Mouse (Mus musculus) liver, embryonic 12.5 days (tissue): ENCODE measurements at regions not wholly inside any gene's neighbourhood (a gene's known extent, or its start where the extent isn't known, plus 50 kb on each side); places are given as distances from the start of the nearest gene placed in this dataset.

Source experiments
- ATAC-seq: fragments of 200-750 bp; cut with Nextera tagmentation; 2 replicates; pipeline ENCODE4 v1.8.0; 2017; ENCODE audit warnings: moderate number of reproducible peaks, mild to moderate bottlenecking, moderate library complexity
- H3K27ac ChIP-seq: fragments of 300-500 bp; sonication (generic); 2 replicates; pipeline ENCODE4 v1.5.1; 2016; ENCODE audit warnings: mild to moderate bottlenecking
- H3K27me3 ChIP-seq: fragments of 300-500 bp; sonication (generic); replicated peaks from 2 replicates; pipeline ENCODE4 v1.6.1; 2016; ENCODE audit warnings: mild to moderate bottlenecking, moderate library complexity
- H3K36me3 ChIP-seq: fragments of 300-500 bp; sonication (generic); 2 replicates; pipeline ENCODE4 v1.6.1; 2016; ENCODE audit warnings: mild to moderate bottlenecking, moderate library complexity
- H3K4me1 ChIP-seq: fragments of 300-500 bp; sonication (generic); 2 replicates; pipeline ENCODE4 v1.6.1; 2016
- H3K4me2 ChIP-seq: fragments of 300-500 bp; sonication (generic); 2 replicates; pipeline ENCODE4 v1.6.1; 2016; ENCODE audit warnings: mild to moderate bottlenecking, moderate library complexity
- H3K4me3 ChIP-seq: fragments of 300-500 bp; sonication (generic); 2 replicates; pipeline ENCODE4 v1.5.1; 2016; ENCODE audit warnings: mild to moderate bottlenecking, moderate library complexity
- H3K9ac ChIP-seq: fragments of 300-500 bp; sonication (generic); 2 replicates; pipeline ENCODE4 v1.6.1; 2016; ENCODE audit warnings: mild to moderate bottlenecking, moderate library complexity
- H3K9me3 ChIP-seq: fragments of 300-500 bp; sonication (generic); replicated peaks from 2 replicates; pipeline ENCODE4 v1.6.1; 2016; ENCODE audit warnings: mild to moderate bottlenecking, moderate library complexity
- WGBS: fragments of 180-500 bp; shearing (Covaris S2); methylation state at CpG from one replicate; pipeline ENCODE4 v1.1.7; 2016; ENCODE audit not compliant: insufficient replicate concordance; 5-methylcytosine and 5-hydroxymethylcytosine counted together

DNA sequence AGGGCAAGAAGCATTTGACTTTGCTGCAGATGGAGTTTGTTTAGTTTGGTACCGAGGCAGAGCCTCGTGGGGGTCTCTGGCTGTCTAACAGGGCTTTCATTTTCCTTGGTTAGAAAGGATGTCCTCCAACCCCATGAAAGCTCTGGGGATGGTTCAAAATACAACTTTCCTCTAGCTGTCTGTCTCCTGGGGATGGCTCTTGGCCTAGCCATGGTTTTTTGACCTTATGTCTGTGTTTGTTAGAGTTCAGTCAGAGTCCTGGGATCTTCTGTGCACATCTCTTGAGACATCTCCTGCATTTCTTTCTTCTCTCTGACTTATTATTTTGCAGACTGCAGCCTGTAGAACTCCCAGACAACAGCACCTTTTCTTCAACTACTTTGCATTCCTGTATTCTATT is 186.6 kb upstream of the Gm11042 start:
- no peak overlapping the region for H3K4me3 ChIP-seq
- H3K27me3 ChIP-seq: no peaks in the 10 kb centered on the region
- H3K4me1 ChIP-seq: no peaks in the 10 kb centered on the region
- no peaks in the 10 kb centered on the region for H3K9me3 ChIP-seq
- H3K36me3 ChIP-seq: no peaks in the 10 kb centered on the region
- 65% methylated on average over 2 of the region's 2 CpGs for WGBS
- no peak overlapping the region for H3K4me2 ChIP-seq
- no peak overlapping the region for H3K9ac ChIP-seq
- H3K27ac ChIP-seq: no peak overlapping the region
- no peak for ATAC-seq

DNA sequence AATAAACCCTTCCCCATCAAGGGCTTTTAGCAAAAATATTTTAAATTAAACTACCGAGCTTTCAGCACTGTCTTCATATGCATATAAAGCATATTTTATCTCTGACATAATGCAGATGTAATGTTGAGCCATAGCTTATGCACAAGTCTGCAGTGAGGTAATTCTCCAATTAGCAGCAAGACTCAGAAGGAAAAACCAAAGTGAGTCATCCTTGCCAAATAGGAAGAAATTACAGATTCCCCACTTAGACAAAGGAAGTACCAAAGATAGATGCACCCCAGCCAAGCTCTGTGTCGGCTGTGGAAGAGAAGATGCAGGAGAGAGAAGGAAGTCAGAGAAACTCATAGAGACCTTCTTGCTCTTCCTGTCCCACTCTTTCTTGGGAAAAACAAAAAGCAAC is 161.4 kb upstream of the Gm11042 start:
- no peak overlapping the region for H3K4me3 ChIP-seq
- no peak overlapping the region for H3K27ac ChIP-seq
- H3K36me3 ChIP-seq: no peaks in the 10 kb centered on the region
- H3K27me3 ChIP-seq: no peaks in the 10 kb centered on the region
- H3K4me2 ChIP-seq: no peak overlapping the region
- H3K9ac ChIP-seq: no peak overlapping the region
- no peaks in the 10 kb centered on the region for H3K9me3 ChIP-seq
- no peak for ATAC-seq
- whole genome bisulfite sequencing: 48% methylated on average over 2 of the region's 2 CpGs
- H3K4me1 ChIP-seq: no peaks in the 10 kb centered on the region

DNA sequence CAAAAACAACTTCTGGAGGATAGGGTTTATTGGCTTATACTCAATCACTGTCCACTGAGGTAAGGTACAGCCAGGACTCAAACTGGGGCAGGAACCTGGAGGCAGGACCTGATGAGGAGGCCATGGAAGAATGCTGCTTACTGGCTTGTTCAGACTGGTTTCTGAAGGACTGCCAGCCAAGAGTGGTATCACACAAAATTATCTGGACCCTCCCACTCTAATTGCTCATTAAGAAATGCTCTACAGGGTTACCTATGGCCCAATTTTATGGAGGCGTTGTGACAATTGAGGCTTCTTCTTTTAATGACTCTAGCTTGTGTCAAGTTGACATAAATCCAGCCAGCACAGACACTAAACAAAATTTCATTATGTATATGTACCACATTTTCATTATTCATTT is 158.5 kb upstream of the Gm11042 start:
- Histone ChIP-seq H3K4me3 (no peak overlapping the region), H3K27me3 (no peaks in the 10 kb centered on the region), H3K36me3 (no peaks in the 10 kb centered on the region), H3K9ac (no peak overlapping the region), H3K9me3 (no peaks in the 10 kb centered on the region), H3K4me1 (no peaks in the 10 kb centered on the region), H3K27ac (no peak overlapping the region), H3K4me2 (no peak overlapping the region)
- WGBS: 61% methylated on average over 1 of the region's 1 CpGs
- no peak for ATAC-seq

DNA sequence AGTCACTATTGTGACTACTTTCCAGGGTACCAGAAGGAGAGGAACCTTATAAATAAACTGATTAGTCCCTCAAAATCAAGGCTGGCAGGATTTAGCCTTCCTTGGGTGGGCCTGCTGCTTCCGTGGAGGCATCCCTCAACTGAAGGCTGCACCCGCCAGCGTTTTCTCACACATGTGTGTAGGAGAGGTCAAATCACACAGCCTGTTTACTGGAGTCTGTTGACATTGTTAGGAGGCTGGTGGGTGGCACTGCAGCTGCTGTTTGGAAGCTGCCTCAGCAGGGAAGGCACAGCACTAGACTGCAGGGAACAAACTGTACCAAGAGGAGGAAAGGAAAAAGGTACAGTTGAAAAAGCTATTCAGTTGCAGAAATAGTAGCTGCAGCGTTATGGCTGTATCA is 142.3 kb upstream of the Gm11042 start:
- 52% methylated on average over 4 of the region's 4 CpGs for WGBS
- Histone ChIP-seq H3K4me3 (no peak overlapping the region), H3K4me2 (no peak overlapping the region), H3K27me3 (no peaks in the 10 kb centered on the region), H3K9ac (no peak overlapping the region), H3K36me3 (no peaks in the 10 kb centered on the region), H3K9me3 (no peaks in the 10 kb centered on the region), H3K4me1 (no peaks in the 10 kb centered on the region), H3K27ac (no peak overlapping the region)
- ATAC-seq: no peak

DNA sequence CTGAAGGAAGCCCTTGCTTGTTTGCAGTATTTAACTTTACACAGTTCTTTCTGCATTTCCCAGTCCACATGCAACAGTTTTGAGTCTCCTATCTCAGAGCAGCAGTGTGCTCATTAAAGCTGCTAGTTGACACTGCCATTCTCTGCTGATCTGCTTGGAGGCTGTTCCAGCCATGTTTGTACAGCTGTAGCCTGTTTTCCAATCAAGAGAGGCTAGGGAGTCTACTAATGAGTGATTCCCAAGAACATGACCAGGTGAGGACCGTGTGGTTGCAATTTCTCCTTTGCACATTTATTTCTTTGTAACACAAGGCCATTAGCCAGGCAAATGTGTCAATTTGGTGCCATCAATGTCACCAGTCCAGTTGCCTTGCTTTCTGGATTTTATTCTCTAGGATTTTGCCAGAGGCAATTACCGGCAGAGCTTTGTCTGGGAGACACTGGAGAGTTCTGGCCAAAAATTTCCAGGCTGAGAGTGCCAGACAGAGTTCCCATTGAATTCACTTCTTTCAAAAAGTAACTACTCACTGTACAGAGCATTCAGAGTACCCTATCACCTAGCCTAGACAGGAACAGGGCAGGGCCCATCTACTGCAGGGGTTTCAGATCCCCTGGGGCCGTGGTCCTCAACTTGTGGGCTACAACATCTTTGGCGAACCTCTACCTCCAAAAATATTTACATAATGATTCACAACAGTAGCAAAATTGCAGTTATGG is 136.3 kb upstream of the Gm11042 start:
- H3K4me1 ChIP-seq: no peaks in the 10 kb centered on the region
- H3K4me3 ChIP-seq: no peak overlapping the region
- no peak for ATAC-seq
- no peak overlapping the region for H3K27ac ChIP-seq
- no peaks in the 10 kb centered on the region for H3K9me3 ChIP-seq
- no peaks in the 10 kb centered on the region for H3K36me3 ChIP-seq
- 65% methylated on average over 4 of the region's 4 CpGs for WGBS
- no peaks in the 10 kb centered on the region for H3K27me3 ChIP-seq
- H3K9ac ChIP-seq: no peak overlapping the region
- no peak overlapping the region for H3K4me2 ChIP-seq

DNA sequence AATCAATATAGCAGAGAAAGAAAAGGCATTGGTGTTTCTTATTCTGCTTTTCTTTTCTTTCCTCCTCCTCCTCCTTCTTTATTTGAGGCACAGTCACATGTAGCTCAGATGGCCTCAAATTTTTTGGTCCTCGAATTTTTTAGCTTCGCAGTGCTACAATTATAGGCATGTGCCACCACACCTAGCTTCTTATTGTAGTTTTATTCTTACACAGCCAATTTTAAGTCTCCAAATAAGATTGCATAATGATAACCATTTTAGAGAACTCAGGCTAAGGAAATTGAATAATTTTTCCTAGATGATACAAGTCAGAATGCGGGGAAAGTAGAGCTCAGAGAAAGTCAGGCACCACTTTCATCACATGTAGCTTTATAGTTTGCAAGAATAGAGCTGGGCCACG is 132.1 kb upstream of the Gm11042 start:
- Histone ChIP-seq H3K36me3 (no peaks in the 10 kb centered on the region), H3K9ac (no peak overlapping the region), H3K4me3 (no peak overlapping the region), H3K9me3 (no peaks in the 10 kb centered on the region), H3K4me1 (no peaks in the 10 kb centered on the region), H3K4me2 (no peak overlapping the region), H3K27ac (no peak overlapping the region), H3K27me3 (no peaks in the 10 kb centered on the region)
- ATAC-seq: no peak
- WGBS: 54% methylated on average over 4 of the region's 4 CpGs

DNA sequence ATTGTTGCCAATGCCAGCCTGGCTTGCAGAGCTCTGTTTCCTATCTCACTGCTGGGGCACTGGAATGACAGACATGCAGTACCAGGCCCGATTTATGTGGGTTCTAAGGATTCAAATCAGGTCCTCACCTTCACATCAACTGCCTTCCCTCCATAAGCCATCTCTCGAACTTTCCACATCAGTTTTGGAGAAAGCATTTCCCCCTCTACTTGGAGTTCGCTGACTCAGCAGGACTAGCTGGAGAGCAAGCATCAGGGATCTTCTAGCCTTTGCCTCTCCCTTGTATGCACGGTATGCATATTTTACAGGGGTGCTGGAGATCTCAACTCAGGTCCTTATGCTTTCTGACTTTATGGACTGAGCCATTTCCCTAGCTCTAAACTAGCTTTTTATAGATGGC is 118.7 kb upstream of the Gm11042 start:
- Histone ChIP-seq H3K27ac (no peak overlapping the region), H3K4me3 (no peak overlapping the region), H3K4me2 (no peak overlapping the region), H3K4me1 (no peaks in the 10 kb centered on the region), H3K9ac (no peak overlapping the region), H3K27me3 (no peaks in the 10 kb centered on the region), H3K9me3 (no peaks in the 10 kb centered on the region), H3K36me3 (no peaks in the 10 kb centered on the region)
- WGBS: 58% methylated on average over 4 of the region's 4 CpGs
- no peak for ATAC-seq

DNA sequence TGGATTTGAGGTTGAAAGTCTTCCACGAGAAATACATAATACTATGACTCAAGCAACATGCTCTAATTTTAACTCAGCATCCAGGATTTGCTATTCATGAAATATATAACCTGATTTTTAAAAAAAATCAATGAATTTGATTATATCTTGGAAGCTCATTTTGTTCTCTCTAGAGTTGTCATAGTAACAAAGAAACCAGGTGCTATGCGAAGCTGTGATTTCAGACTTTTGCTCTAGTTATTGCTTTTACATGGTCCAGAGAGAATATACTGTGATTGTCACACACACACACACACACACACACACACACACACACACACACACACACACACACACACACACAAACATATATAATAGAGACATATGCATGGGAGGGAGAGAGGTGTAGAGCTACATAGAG is 98.5 kb upstream of the Gm11042 start:
- ATAC-seq: no peak
- Histone ChIP-seq H3K4me2 (no peak overlapping the region), H3K9me3 (no peaks in the 10 kb centered on the region), H3K4me1 (no peaks in the 10 kb centered on the region), H3K9ac (no peak overlapping the region), H3K4me3 (no peak overlapping the region), H3K36me3 (no peaks in the 10 kb centered on the region), H3K27ac (no peak overlapping the region), H3K27me3 (no peaks in the 10 kb centered on the region)
- 71% methylated on average over 2 of the region's 2 CpGs for WGBS

DNA sequence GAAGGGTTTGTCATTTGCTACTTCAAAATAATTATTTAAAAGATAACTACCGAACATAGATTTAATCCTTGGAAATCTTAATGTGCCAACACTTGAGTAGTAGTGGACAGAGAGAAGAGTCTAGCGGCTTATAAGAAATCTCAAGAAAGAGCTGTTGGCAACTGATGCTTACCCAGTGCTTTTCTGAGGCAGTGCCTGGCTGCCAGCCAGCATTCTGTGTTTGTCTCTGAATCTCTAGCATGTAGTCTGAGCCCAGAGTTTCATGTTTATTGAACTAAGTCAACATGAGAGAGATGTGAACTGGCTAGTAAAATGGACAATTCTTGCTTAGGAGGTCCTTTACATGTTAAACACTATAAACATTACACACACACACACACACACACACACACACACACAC is 94.3 kb upstream of the Gm11042 start:
- Histone ChIP-seq H3K9me3 (no peaks in the 10 kb centered on the region), H3K27me3 (no peaks in the 10 kb centered on the region), H3K9ac (no peak overlapping the region), H3K4me3 (no peak overlapping the region), H3K36me3 (no peaks in the 10 kb centered on the region), H3K27ac (no peak overlapping the region), H3K4me1 (no peaks in the 10 kb centered on the region), H3K4me2 (no peak overlapping the region)
- WGBS: 78% methylated on average over 2 of the region's 2 CpGs
- ATAC-seq: no peak

DNA sequence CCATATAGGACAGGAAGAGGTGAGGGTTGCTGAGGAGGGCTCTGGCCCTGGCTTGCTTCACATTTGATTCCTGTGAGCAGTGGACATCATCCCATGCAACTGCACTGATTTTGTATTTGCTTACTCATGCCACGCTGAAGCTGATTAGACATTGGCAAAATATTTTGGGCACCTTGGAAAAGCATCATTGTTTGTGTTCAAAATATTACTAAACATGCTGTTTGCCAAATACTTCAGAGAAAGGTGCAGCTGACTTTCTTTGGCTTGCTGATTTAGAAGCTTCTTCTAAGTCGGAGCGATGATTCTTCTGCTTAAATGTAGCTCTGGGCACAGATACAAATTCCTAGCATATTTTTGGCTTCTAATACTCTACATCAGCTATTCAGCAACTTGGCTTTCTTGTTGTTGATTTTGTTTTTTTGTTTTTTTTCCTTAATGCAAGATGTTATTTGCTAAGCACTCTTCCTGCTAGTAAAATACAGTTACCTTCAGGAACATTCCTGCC is 91.4 kb upstream of the Gm11042 start:
- no peaks in the 10 kb centered on the region for H3K9me3 ChIP-seq
- no peaks in the 10 kb centered on the region for H3K36me3 ChIP-seq
- 76% methylated on average over 3 of the region's 3 CpGs for WGBS
- no peak overlapping the region for H3K4me3 ChIP-seq
- H3K9ac ChIP-seq: no peak overlapping the region
- H3K4me2 ChIP-seq: no peak overlapping the region
- no peak for ATAC-seq
- no peak overlapping the region for H3K27ac ChIP-seq
- no peaks in the 10 kb centered on the region for H3K4me1 ChIP-seq
- H3K27me3 ChIP-seq: no peaks in the 10 kb centered on the region

DNA sequence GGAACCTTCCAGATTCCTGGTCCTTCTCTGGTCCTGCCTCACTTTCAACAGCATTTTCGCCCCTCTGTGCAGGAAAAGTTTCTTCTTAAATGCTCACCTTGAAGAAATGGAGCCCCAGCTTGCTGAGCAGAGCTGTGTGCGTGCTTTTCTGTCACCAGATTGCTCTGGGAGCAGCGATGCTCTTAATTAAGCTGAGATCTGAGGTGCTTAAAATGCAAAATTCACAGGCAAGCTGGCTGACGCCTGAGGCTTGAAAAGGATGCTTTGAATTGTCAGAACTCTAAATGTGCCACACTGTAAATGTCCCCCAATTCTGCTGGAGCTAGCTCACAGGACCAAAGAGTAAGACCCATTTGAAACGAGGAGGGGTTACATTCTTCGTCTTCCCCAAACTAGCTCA is 73.6 kb upstream of the Gm11042 start:
- no peaks in the 10 kb centered on the region for H3K9me3 ChIP-seq
- H3K4me1 ChIP-seq: no peaks in the 10 kb centered on the region
- WGBS: 51% methylated on average over 6 of the region's 6 CpGs
- no peak for ATAC-seq
- no peak overlapping the region for H3K4me3 ChIP-seq
- no peak overlapping the region for H3K27ac ChIP-seq
- H3K36me3 ChIP-seq: no peaks in the 10 kb centered on the region
- no peak overlapping the region for H3K4me2 ChIP-seq
- H3K9ac ChIP-seq: no peak overlapping the region
- H3K27me3 ChIP-seq: no peaks in the 10 kb centered on the region
